Mouse (Mus musculus) liver, embryonic 13.5 days (tissue): ENCODE data around the gene Bcl2l12. TPM values are rescaled to one million over a fixed set of nuclear protein-coding genes. Genes with fewer than 3 reads are reported as not detected.

ENCODE experiments used
- microRNA-seq: library from miRNA; unstranded; fragments of <30 nt; microRNA quantifications from one replicate; pipeline ENCODE4, GENCODE M21; 2016
- polyA plus RNA-seq: library from polyadenylated mRNA; unstranded; fragments of >200 nt; fragmentation: Nextera tagmentation; extraction: Ambion mirVana; gene quantifications from 2 replicates; pipeline ENCODE4 v1.2.1, GENCODE M21; 2015

Gene Bcl2l12
- polyA plus RNA-seq, 1 experiment from 2014 or later = 18.2 TPM

Small RNA genes lying within 50 kb of the gene (microRNA-seq; reads per million reads assigned to microRNA genes)
- gene Mir7054 = not detected

Other genes starting within 250 kb of the Bcl2l12 start
- gene Zfp473, start 247.7 kb downstream of the Bcl2l12 start, polyA plus RNA-seq = 0.99 and 1.1 TPM in 2 replicates
- gene Nup62, start 182.6 kb downstream of the Bcl2l12 start, polyA plus RNA-seq = 60.8 and 68.9 TPM in 2 replicates
- gene Il4i1, start 182.3 kb downstream of the Bcl2l12 start, polyA plus RNA-seq = 0.70 and 1.1 TPM in 2 replicates
- 5.3 and 5.4 TPM in 2 replicates for gene Atf5, start 182.1 kb downstream of the Bcl2l12 start, polyA plus RNA-seq
- 32.0 and 32.1 TPM in 2 replicates for gene Akt1s1, start 149.7 kb downstream of the Bcl2l12 start, polyA plus RNA-seq
- 29.0 and 30.0 TPM in 2 replicates for gene Tbc1d17, start 149.6 kb downstream of the Bcl2l12 start, polyA plus RNA-seq
- 22.8 and 24.2 TPM in 2 replicates for gene Pnkp, start 141.6 kb downstream of the Bcl2l12 start, polyA plus RNA-seq
- gene Ptov1, start 128.9 kb downstream of the Bcl2l12 start, polyA plus RNA-seq = 50.4 and 57.0 TPM in 2 replicates
- gene Med25, start 106.0 kb downstream of the Bcl2l12 start, polyA plus RNA-seq = 47.2 and 51.2 TPM in 2 replicates
- gene Fuz, start 102.6 kb downstream of the Bcl2l12 start, polyA plus RNA-seq = 7.2 and 7.5 TPM in 2 replicates
- 69.5 and 82.4 TPM in 2 replicates for gene Ap2a1, start 69.2 kb downstream of the Bcl2l12 start, polyA plus RNA-seq
- 0.07 and 0.22 TPM in 2 replicates for gene Tsks, start 55.5 kb downstream of the Bcl2l12 start, polyA plus RNA-seq
- gene Cpt1c, start 23.9 kb downstream of the Bcl2l12 start, polyA plus RNA-seq = 1.9 and 2.3 TPM in 2 replicates
- gene Prmt1, start 12.1 kb downstream of the Bcl2l12 start, polyA plus RNA-seq = 214 and 220 TPM in 2 replicates
- 41.0 and 42.4 TPM in 2 replicates for gene Irf3, start 1.1 kb downstream of the Bcl2l12 start, polyA plus RNA-seq
- 10.4 and 11.8 TPM in 2 replicates for gene Scaf1, start 17.7 kb upstream of the Bcl2l12 start, polyA plus RNA-seq
- 14.4 and 15.0 TPM in 2 replicates for gene Rras, start 19.2 kb upstream of the Bcl2l12 start, polyA plus RNA-seq
- gene Prr12, start 54.2 kb upstream of the Bcl2l12 start, polyA plus RNA-seq = 1.7 and 2.2 TPM in 2 replicates
- 31.5 and 32.0 TPM in 2 replicates for gene Nosip, start 63.7 kb upstream of the Bcl2l12 start, polyA plus RNA-seq
- gene Prrg2, start 64.0 kb upstream of the Bcl2l12 start, polyA plus RNA-seq = 7.1 and 7.8 TPM in 2 replicates
- 35.6 and 38.7 TPM in 2 replicates for gene Rcn3, start 93.5 kb upstream of the Bcl2l12 start, polyA plus RNA-seq
- gene Fcgrt, start 105.1 kb upstream of the Bcl2l12 start, polyA plus RNA-seq = 29.2 and 31.9 TPM in 2 replicates
- 1,277 and 1,372 TPM in 2 replicates for gene Rps11, start 125.7 kb upstream of the Bcl2l12 start, polyA plus RNA-seq
- 972 and 1,063 TPM in 2 replicates for gene Rpl13a, start 130.0 kb upstream of the Bcl2l12 start, polyA plus RNA-seq
- 0.12 and 0.37 TPM in 2 replicates for gene Gm45713, start 137.5 kb upstream of the Bcl2l12 start, polyA plus RNA-seq
- 4.5 and 5.4 TPM in 2 replicates for gene Flt3l, start 137.7 kb upstream of the Bcl2l12 start, polyA plus RNA-seq
- 51.7 and 54.8 TPM in 2 replicates for gene Pih1d1, start 155.6 kb upstream of the Bcl2l12 start, polyA plus RNA-seq
- 28.0 and 30.3 TPM in 2 replicates for gene Aldh16a1, start 155.9 kb upstream of the Bcl2l12 start, polyA plus RNA-seq
- gene Slc17a7, start 165.2 kb upstream of the Bcl2l12 start, polyA plus RNA-seq = not detected in 2 replicates
- gene Gfy, start 180.9 kb upstream of the Bcl2l12 start, polyA plus RNA-seq = not detected in 2 replicates
- not detected in 2 replicates for gene Pth2, start 182.3 kb upstream of the Bcl2l12 start, polyA plus RNA-seq
- 0.07 and 0.14 TPM in 2 replicates for gene Ccdc155, start 206.2 kb upstream of the Bcl2l12 start, polyA plus RNA-seq
- gene Dkkl1, start 213.4 kb upstream of the Bcl2l12 start, polyA plus RNA-seq = 2.6 and 2.8 TPM in 2 replicates
- 11.8 and 12.0 TPM in 2 replicates for gene Tead2, start 217.0 kb upstream of the Bcl2l12 start, polyA plus RNA-seq
- gene Cd37, start 240.4 kb upstream of the Bcl2l12 start, polyA plus RNA-seq = 10.3 and 10.8 TPM in 2 replicates
- not detected in 2 replicates for gene Slc6a16, start 242.4 kb upstream of the Bcl2l12 start, polyA plus RNA-seq